Mouse (Mus musculus): ENCODE data around the gene Gm10401. TPM values are rescaled to one million over a fixed set of nuclear protein-coding genes. Genes with fewer than 3 reads are reported as not detected.

Gm10401 gene
- polyA plus RNA-seq, 1 experiment from 2014 or later: 26.2 TPM

DNA sequence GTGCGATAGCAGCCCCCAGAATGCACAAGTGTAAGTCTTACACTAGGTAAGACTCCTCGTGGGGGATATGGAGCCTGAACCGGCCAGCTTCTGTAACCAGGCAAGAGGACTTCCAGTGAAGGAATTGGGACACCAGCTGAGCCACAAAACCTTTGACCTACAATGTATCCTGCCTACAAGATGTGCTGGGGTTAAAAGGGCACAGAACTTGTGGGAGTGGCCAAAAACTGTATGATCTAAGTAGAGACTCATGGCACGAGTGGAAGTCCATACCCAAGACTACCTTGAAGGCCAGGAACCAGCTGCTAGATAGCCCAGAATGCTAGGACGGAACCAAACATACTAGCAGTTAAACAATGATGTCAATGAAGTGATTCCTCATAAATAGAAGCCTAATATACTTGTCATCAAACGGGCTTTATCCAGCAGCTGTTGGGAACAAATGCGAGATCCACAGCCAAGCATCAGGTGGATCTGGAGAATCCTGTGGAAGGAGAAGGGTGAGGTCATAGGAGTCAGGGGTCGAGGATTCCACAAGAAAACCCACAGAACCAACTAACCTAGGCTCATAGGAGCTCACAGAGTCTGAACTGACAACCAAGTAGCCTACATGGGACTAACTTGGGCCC, 37.9 kb downstream of the Gm10401 start:
- Histone ChIP-seq H3K36me3 (peaks cover 48% of the 10 kb centered on the region), H3K4me1 (peaks cover 4% of the 10 kb centered on the region; the same call in 1 of the 2 replicates), H3K27me3 (ENCODE audit: low read depth, poor library complexity, severe bottlenecking) (no peaks in the 10 kb centered on the region), H3K9me3 (replicated peaks) (no peaks in the 10 kb centered on the region), H3K27ac (no peak overlapping the region), H3K4me3 (no peak overlapping the region)
- DNase-seq (ENCODE audit: low spot score): no peak
- 90% methylated on average over 8 of the region's 8 CpGs for WGBS

DNA sequence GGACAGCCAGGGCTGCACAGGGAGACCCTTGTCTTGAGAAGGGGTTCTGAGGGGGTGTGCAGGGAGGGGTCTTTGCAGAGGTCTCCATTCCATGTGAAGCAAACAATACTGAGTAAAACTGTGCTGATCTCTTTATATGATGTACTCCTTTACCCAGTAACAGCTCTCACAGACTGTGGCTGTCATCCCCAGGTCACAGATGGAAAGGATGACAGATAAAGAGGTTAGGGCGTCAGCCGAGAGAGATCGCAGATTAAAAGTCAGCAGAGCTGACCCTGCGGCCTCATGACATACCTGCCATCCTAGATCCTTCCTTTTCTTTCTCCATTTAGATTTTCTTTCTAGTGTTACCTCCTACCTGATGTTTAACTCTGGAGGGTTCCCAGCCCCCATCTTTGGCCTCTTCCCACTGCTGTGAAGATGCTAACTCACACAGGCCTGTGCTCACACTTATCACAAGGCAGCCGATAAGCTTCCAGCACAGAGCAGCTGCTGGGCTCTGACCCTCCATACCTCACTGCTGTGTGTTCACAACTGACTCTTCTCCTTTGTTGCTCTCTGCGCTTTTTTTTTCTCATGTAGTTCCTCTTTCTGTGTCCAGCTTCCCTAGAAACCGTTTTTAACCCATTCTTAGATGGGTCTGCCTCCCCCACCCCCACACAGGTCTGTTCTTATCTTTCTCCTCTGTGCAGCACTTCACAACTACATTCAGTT, 39.4 kb downstream of the Gm10401 start:
- Histone ChIP-seq H3K9me3 (replicated peaks) (no peaks in the 10 kb centered on the region), H3K36me3 (peaks cover 35% of the 10 kb centered on the region), H3K27me3 (ENCODE audit: low read depth, poor library complexity, severe bottlenecking) (no peaks in the 10 kb centered on the region), H3K4me3 (no peak overlapping the region), H3K27ac (no peak overlapping the region), H3K4me1 (peaks cover 7% of the 10 kb centered on the region)
- WGBS: 84% methylated on average over 7 of the region's 7 CpGs
- DNase-seq (ENCODE audit: low spot score): no peak

DNA sequence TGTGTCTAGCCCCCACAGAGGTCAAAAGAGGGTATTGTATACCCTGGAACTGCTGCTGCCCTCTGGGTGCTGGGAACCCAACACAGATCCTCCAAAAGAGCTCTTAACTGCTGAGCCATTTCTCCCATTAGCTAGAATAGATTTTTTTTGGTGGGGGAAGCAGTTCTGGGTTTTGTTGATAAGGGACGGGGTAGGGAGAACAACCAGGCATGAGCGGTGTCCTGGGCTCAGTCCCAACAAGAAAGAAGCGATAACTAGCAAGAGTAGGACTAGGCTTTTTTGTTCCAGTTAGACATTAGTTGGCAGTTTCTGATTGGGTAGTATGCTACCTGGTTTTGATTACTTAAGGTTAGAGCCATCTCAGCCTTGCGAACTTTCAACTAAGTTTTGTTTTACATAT, 40.9 kb downstream of the Gm10401 start:
- peaks cover 19% of the 10 kb centered on the region for H3K4me1 ChIP-seq
- H3K36me3 ChIP-seq: peaks cover 21% of the 10 kb centered on the region
- 97% methylated on average over 4 of the region's 4 CpGs for WGBS
- no peaks in the 10 kb centered on the region for H3K9me3 ChIP-seq (replicated peaks)
- no peak for DNase-seq (ENCODE audit: low spot score)
- H3K27ac ChIP-seq: no peak overlapping the region
- no peaks in the 10 kb centered on the region for H3K27me3 ChIP-seq (ENCODE audit: low read depth, poor library complexity, severe bottlenecking)
- no peak overlapping the region for H3K4me3 ChIP-seq

DNA sequence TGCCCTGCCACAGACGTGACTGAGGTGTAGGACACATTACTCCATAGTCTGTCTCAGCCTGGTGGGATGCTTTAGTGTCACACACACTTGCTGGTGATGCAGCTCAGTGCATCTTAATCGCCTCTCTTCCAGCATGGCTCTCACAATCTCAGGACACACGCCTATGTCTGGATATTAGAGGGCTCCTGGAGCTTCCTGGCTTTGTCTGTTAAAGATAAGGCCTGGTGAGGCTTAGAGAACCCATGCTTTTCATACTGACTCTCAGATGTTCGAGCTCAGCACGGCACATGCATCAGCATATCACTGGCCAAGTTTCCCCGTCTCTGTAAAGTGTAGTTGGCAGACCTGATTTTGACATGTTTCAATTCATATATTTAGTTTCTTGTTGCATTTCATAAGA, 42.7 kb downstream of the Gm10401 start:
- DNase-seq (ENCODE audit: low spot score): no peak
- no peaks in the 10 kb centered on the region for H3K27me3 ChIP-seq (ENCODE audit: low read depth, poor library complexity, severe bottlenecking)
- H3K9me3 ChIP-seq (replicated peaks): no peaks in the 10 kb centered on the region
- peaks cover 10% of the 10 kb centered on the region; the same call in 1 of the 2 replicates for H3K36me3 ChIP-seq
- H3K4me1 ChIP-seq: peaks cover 25% of the 10 kb centered on the region
- no peak overlapping the region for H3K4me3 ChIP-seq
- H3K27ac ChIP-seq: no peak overlapping the region
- WGBS: 85% methylated on average over 6 of the region's 6 CpGs

DNA sequence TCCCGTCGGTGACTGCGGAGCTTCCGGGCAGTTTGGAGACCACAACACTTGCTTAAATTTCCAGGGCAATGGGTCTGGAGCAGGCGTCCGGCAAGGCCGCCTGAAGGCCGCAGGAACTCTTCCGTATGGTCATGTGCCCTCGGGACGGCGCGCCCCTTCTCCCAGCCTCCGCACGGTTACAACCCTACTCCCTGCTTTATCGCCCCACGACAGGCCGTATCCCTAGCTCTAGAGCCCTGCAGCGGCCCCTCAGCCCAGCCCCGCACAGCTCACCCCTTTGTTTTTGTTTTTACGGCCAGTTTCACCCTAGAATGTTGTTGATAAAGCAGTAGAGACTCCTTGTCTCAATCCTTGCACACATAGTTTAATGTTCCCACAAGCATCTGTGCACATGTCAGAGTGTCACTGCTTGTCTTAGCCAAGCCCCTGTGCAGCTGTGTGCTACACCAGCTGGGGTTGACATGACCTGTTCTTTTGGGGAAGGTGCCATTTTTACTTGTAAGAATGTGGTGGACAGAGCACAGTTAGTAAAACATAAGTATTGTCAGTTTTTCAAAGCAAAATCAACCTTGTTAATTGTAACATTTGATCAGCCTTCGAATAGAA, 44.2 kb downstream of the Gm10401 start:
- H3K27ac ChIP-seq: no peak overlapping the region
- no peak overlapping the region for H3K4me3 ChIP-seq
- no peak for DNase-seq (ENCODE audit: low spot score)
- H3K9me3 ChIP-seq (replicated peaks): no peaks in the 10 kb centered on the region
- H3K27me3 ChIP-seq (ENCODE audit: low read depth, poor library complexity, severe bottlenecking): no peaks in the 10 kb centered on the region
- WGBS: 88% methylated on average over 22 of the region's 22 CpGs
- peaks cover 10% of the 10 kb centered on the region; the same call in 1 of the 2 replicates for H3K36me3 ChIP-seq
- peaks cover 25% of the 10 kb centered on the region for H3K4me1 ChIP-seq

DNA sequence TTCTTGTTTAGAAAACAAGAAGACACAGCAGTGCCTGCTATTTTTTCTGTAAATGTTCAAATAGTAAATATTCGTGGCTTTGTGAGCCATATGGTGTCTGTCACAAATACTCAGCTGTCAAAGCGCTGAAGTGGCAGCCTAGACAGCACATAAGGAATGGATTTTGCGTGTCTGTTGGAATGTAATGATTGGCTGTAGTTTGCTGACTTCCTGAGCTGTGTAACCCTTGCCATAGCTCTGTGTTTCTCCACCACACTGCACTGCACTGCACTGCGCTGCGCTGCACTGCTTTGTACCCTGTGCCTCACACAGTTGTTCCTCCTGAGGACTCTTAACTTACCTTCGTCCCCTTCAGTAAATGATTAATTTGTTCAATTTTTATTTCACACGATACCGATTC, 45.5 kb downstream of the Gm10401 start:
- Histone ChIP-seq H3K27ac (no peak overlapping the region), H3K36me3 (peaks cover 10% of the 10 kb centered on the region; the same call in 1 of the 2 replicates), H3K4me3 (no peak overlapping the region), H3K27me3 (ENCODE audit: low read depth, poor library complexity, severe bottlenecking) (no peaks in the 10 kb centered on the region), H3K9me3 (replicated peaks) (no peaks in the 10 kb centered on the region), H3K4me1 (peaks cover 21% of the 10 kb centered on the region)
- no peak for DNase-seq (ENCODE audit: low spot score)
- WGBS: 90% methylated on average over 8 of the region's 8 CpGs

DNA sequence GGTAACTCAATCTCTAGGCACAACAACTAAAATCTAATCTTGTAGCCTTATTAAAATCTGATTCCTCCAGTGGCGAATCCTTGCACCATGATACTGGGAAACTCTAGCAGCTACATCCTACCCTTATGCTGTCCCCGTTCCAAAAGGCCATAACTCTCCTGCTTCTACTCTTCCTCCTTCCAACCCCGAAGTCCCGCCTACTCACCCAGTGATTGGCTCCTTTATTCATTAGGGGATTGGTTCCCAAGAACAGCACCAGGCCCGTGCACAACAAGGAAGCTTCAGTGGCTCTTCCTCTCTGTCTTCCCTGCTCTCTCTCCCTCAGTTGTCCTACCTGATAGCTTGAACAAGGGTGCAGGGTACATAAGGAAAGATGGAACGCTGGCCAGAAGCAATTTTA, 47.3 kb downstream of the Gm10401 start:
- no peak for DNase-seq (ENCODE audit: low spot score)
- Histone ChIP-seq H3K27ac (no peak overlapping the region), H3K4me1 (peaks cover 21% of the 10 kb centered on the region), H3K36me3 (no peaks in the 10 kb centered on the region), H3K4me3 (no peak overlapping the region), H3K9me3 (replicated peaks) (no peaks in the 10 kb centered on the region), H3K27me3 (ENCODE audit: low read depth, poor library complexity, severe bottlenecking) (no peaks in the 10 kb centered on the region)
- 85% methylated on average over 6 of the region's 6 CpGs for WGBS

DNA sequence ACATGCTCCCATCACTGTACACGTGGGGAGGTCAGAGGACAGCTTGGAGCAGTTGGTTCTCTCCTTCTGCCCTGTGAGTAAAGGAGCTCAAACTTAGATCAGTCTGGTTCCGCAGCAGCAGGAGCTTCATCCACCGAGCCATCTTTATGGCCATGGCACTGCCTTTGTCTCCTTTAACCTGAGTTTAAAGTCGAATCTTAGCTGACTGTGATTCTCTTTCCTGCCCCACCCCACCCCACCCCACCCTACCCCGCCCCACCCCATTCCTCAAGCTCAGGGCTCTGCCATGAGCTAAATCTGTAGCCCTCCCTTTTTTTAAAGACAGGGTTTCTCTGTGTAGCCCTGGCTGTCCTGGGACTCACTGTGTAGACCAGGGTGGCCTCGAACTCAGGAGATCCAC, 48.4 kb downstream of the Gm10401 start:
- Histone ChIP-seq H3K4me3 (no peak overlapping the region), H3K9me3 (replicated peaks) (no peaks in the 10 kb centered on the region), H3K27ac (no peak overlapping the region), H3K4me1 (peaks cover 21% of the 10 kb centered on the region), H3K27me3 (ENCODE audit: low read depth, poor library complexity, severe bottlenecking) (no peaks in the 10 kb centered on the region), H3K36me3 (peaks cover 5% of the 10 kb centered on the region; the same call in 1 of the 2 replicates)
- DNase-seq (ENCODE audit: low spot score): no peak
- WGBS: 84% methylated on average over 6 of the region's 6 CpGs

Other genes starting within 250 kb of the Gm10401 start
- not detected in 2 replicates for gene 4930519G04Rik, start 244.6 kb downstream of the Gm10401 start, polyA plus RNA-seq (2016; fragmentation: Nextera tagmentation; extraction: Ambion mirVana)
- not detected in 2 replicates for gene Gm9936, start 239.6 kb downstream of the Gm10401 start, polyA plus RNA-seq (2016; fragmentation: Nextera tagmentation; extraction: Ambion mirVana)
- 1.5 and 2.0 TPM in 2 replicates for gene Oasl2, start 201.4 kb downstream of the Gm10401 start, polyA plus RNA-seq (2016; fragmentation: Nextera tagmentation; extraction: Ambion mirVana)
- 0.09 and 0.24 TPM in 2 replicates for gene Oasl1, start 175.1 kb downstream of the Gm10401 start, polyA plus RNA-seq (2016; fragmentation: Nextera tagmentation; extraction: Ambion mirVana)
- 42.3 and 48.6 TPM in 2 replicates for gene 2210016L21Rik, start 156.1 kb downstream of the Gm10401 start, polyA plus RNA-seq (2016; fragmentation: Nextera tagmentation; extraction: Ambion mirVana)
- 0.09 and 0.11 TPM in 2 replicates for gene Hnf1a, start 127.2 kb downstream of the Gm10401 start, polyA plus RNA-seq (2016; fragmentation: Nextera tagmentation; extraction: Ambion mirVana)
- gene Sppl3, start 87.2 kb downstream of the Gm10401 start, polyA plus RNA-seq (2016; fragmentation: Nextera tagmentation; extraction: Ambion mirVana): 15.2 and 15.3 TPM in 2 replicates
- gene Acads, start 21.1 kb upstream of the Gm10401 start, polyA plus RNA-seq (2016; fragmentation: Nextera tagmentation; extraction: Ambion mirVana): 91.6 and 91.9 TPM in 2 replicates
- gene Unc119b, start 36.7 kb upstream of the Gm10401 start, polyA plus RNA-seq (2016; fragmentation: Nextera tagmentation; extraction: Ambion mirVana): 77.0 and 78.3 TPM in 2 replicates
- 92.0 and 94.3 TPM in 2 replicates for gene Mlec, start 59.9 kb upstream of the Gm10401 start, polyA plus RNA-seq (2016; fragmentation: Nextera tagmentation; extraction: Ambion mirVana)
- 1.9 and 2.6 TPM in 2 replicates for gene Cabp1, start 96.1 kb upstream of the Gm10401 start, polyA plus RNA-seq (2016; fragmentation: Nextera tagmentation; extraction: Ambion mirVana)
- gene Pop5, start 137.5 kb upstream of the Gm10401 start, polyA plus RNA-seq (2016; fragmentation: Nextera tagmentation; extraction: Ambion mirVana): 130 and 157 TPM in 2 replicates
- gene Rnf10, start 174.6 kb upstream of the Gm10401 start, polyA plus RNA-seq (2016; fragmentation: Nextera tagmentation; extraction: Ambion mirVana): 159 and 160 TPM in 2 replicates
- gene Coq5, start 181.4 kb upstream of the Gm10401 start, polyA plus RNA-seq (2016; fragmentation: Nextera tagmentation; extraction: Ambion mirVana): 54.1 and 57.2 TPM in 2 replicates
- gene Dynll1, start 202.7 kb upstream of the Gm10401 start, polyA plus RNA-seq (2016; fragmentation: Nextera tagmentation; extraction: Ambion mirVana): 1,816 and 1,865 TPM in 2 replicates
- gene Srsf9, start 228.9 kb upstream of the Gm10401 start, polyA plus RNA-seq (2016; fragmentation: Nextera tagmentation; extraction: Ambion mirVana): 444 and 468 TPM in 2 replicates
- gene Gatc, start 242.9 kb upstream of the Gm10401 start, polyA plus RNA-seq (2016; fragmentation: Nextera tagmentation; extraction: Ambion mirVana): 33.3 and 34.1 TPM in 2 replicates
- gene Triap1, start 242.9 kb upstream of the Gm10401 start, polyA plus RNA-seq (2016; fragmentation: Nextera tagmentation; extraction: Ambion mirVana): 55.0 and 60.0 TPM in 2 replicates